Mouse (Mus musculus) lung, adult 2 months (tissue): Measurements from ENCODE around the gene Lasp1.

Experiments
- CTCF ChIP-seq: fragments of 200-500 bp; IDR thresholded peaks from 2 replicates; pipeline ENCODE4 v1.5.1; 2011; ENCODE audit warnings: mild to moderate bottlenecking, low read length, control low read depth; ENCODE audit not compliant: insufficient read depth
- POLR2A ChIP-seq: fragments of 200-500 bp; IDR thresholded peaks from 2 replicates; pipeline ENCODE4 v1.6.1; 2011; ENCODE audit warnings: low read depth, mild to moderate bottlenecking, control low read depth, low read length, borderline replicate concordance; ENCODE audit errors: extremely low read depth

DNA sequence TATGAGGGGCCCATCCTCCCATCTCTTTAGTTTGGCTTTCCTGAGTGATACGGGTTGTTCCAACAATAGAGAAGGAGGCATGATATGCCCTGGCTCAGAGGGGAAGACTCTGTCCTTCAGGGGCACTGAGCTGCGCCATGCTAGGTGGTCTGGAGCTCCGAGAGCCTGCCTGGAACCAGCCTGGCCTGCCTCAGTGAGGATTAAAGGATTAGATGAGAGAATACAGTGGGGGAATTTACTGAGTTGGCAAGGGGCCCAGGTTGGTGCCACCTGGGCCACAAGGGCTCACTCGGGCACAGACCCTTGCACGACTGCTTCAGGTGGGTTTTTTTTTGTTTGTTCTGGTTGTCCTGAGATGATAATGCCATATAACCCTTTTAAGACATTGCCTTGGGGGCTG is 17.4 kb downstream of the Lasp1 start:
- no peak for TF ChIP-seq CTCF
- no peak for TF ChIP-seq POLR2A
